Comparison of ENCODE assay signal across 23 mouse cellular contexts in the genomic region with DNA sequence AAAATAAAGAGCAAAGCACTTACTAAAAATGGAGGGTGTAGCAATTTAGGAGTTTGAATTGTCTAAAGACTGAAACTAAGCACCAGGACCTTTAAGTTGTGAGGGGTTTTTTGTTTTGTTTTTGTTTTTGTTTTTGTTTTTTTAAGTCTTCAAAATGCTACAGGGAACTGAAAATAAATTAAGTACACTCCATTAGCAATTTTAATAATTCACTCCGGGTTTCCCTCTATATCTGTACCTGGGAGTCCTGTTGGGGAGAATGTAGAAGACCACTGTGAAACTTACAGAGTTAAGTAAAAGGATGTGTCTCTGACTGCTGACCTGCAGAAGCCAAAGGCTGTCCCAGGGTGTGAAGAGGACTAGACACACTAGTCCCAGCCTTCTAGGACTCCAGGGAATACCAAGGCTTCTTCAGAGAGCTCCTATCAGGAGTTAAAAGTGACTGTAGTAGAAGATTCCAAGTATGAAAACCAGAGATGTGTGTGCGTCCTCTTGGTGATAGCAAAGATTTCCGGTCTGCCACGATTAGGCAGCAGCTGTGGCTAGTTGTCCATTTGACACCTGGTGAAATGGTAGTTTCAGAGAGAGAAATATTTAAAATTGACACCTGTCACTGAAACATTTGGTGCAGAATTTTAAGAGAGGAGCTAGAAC. TPM values are rescaled to one million over a fixed set of nuclear protein-coding genes. Genes with fewer than 3 reads are reported as not detected.
A peak's percentile ranks its signal among the peaks of the same experiment; 100 is the strongest.
DNase-seq lines count a peak whose midpoint lies in the region; ATAC-seq and TF ChIP-seq lines count a peak whose summit lies in the region.
"Had no signal": no experiment of that assay in that cellular context is flagged by ENCODE, and none has a peak within 500 bp of the region (broad histone marks: within the 10 kb centered on the region; RNA-seq: fewer than 3 reads in every experiment).

No protein-coding gene starts in this region.

- peak; percentile 45 for DNase-seq in forebrain, postnatal 0 days
- peak; percentile 17 for DNase-seq in lung, embryonic 14.5 days
- no peak for DNase-seq in lung, adult 2 months
- DNase-seq in B cell, adult 2 months: peak; percentile 27 to 42
- peak; percentile 39 for DNase-seq in embryonic facial prominence, embryonic 10.5 days (ENCODE audit: low spot score)
- DNase-seq in thymus, postnatal 14 days: no peak
- DNase-seq in urinary bladder, adult 18-20 months (ENCODE audit: low spot score in 2 of 2): no peak
- DNase-seq: cerebellum, adult 9-11 months; gastrocnemius, postnatal 14 days; kidney, adult 11 months; right cerebral cortex, postnatal 14 days had no signal

- H3K4me2 ChIP-seq in forebrain, postnatal 0 days (ENCODE audit: low read depth): no peak overlapping the region
- H3K4me2 ChIP-seq in forebrain, embryonic 13.5 days: no peak overlapping the region
- H3K4me2 ChIP-seq in lung, embryonic 14.5 days: no peak overlapping the region
- H3K4me2 ChIP-seq: neural tube, embryonic 13.5 days had no signal

- H3K36me3 ChIP-seq in forebrain, postnatal 0 days (ENCODE audit: insufficient read depth): no peaks in the 10 kb centered on the region
- no peaks in the 10 kb centered on the region for H3K36me3 ChIP-seq in forebrain, embryonic 13.5 days (ENCODE audit: poor library complexity, severe bottlenecking)
- H3K36me3 ChIP-seq in lung, embryonic 14.5 days (ENCODE audit: insufficient read depth): no peaks in the 10 kb centered on the region
- H3K36me3 ChIP-seq in embryonic facial prominence, embryonic 10.5 days (replicated peaks): no peaks in the 10 kb centered on the region
- H3K36me3 ChIP-seq: forebrain, embryonic 12.5 days; heart, embryonic 15.5 days; limb, embryonic 13.5 days; liver, embryonic 15.5 days; neural tube, embryonic 13.5 days; stomach, embryonic 15.5 days had no signal

- no peak overlapping the region for H3K4me3 ChIP-seq in forebrain, postnatal 0 days (ENCODE audit: low read depth, low read length)
- no peak overlapping the region for H3K4me3 ChIP-seq in forebrain, embryonic 13.5 days
- no peak overlapping the region for H3K4me3 ChIP-seq in lung, embryonic 14.5 days (ENCODE audit: low read depth, low read length)
- no peak overlapping the region for H3K4me3 ChIP-seq in lung, adult 2 months (replicated peaks; ENCODE audit: extremely low read depth, low read depth, low read length)
- H3K4me3 ChIP-seq in embryonic facial prominence, embryonic 10.5 days: no peak overlapping the region

- H3K4me1 ChIP-seq in forebrain, postnatal 0 days (ENCODE audit: insufficient read depth): no peaks in the 10 kb centered on the region
- H3K4me1 ChIP-seq in forebrain, embryonic 13.5 days: peaks cover 21% of the 10 kb centered on the region
- no peaks in the 10 kb centered on the region for H3K4me1 ChIP-seq in lung, embryonic 14.5 days (ENCODE audit: insufficient read depth)
- peaks cover 5% of the 10 kb centered on the region; the same call in 1 of the 2 replicates for H3K4me1 ChIP-seq in lung, adult 2 months (ENCODE audit: control insufficient read depth, insufficient read depth, low read length)
- peaks cover 17% of the 10 kb centered on the region for H3K4me1 ChIP-seq in embryonic facial prominence, embryonic 10.5 days

- TF ChIP-seq CTCF in forebrain, postnatal 0 days (IDR thresholded peaks at IDR 0.05; ENCODE audit: low read depth): no peak
- TF ChIP-seq CTCF in lung, embryonic 14.5 days (IDR thresholded peaks at IDR 0.05; ENCODE audit: low read depth): no peak
- TF ChIP-seq CTCF in lung, adult 2 months (IDR thresholded peaks at IDR 0.05; ENCODE audit: insufficient read depth, low read length): no peak

- ATAC-seq in forebrain, postnatal 0 days: no peak
- ATAC-seq in forebrain, embryonic 13.5 days: no peak
- ATAC-seq in lung, embryonic 14.5 days (ENCODE audit: insufficient read depth): no peak

- TF ChIP-seq POLR2A in lung, adult 2 months (IDR thresholded peaks at IDR 0.05; ENCODE audit: borderline replicate concordance, extremely low read depth, low read depth, low read length): no peak

- 4% methylated on average over 4 of the region's 4 CpGs for WGBS in forebrain, postnatal 0 days
- 1% methylated on average over 4 of the region's 4 CpGs for WGBS in forebrain, embryonic 13.5 days
- WGBS in lung, embryonic 14.5 days: 3% methylated on average over 4 of the region's 4 CpGs
- 8% methylated on average over 4 of the region's 4 CpGs for WGBS in lung, adult 2 months
- WGBS in embryonic facial prominence, embryonic 10.5 days: under 1% methylated on average over 4 of the region's 4 CpGs

- H3K27ac ChIP-seq in forebrain, postnatal 0 days (ENCODE audit: low read depth, low read length): no peak overlapping the region
- no peak overlapping the region for H3K27ac ChIP-seq in forebrain, embryonic 13.5 days
- no peak overlapping the region for H3K27ac ChIP-seq in lung, embryonic 14.5 days (ENCODE audit: low read depth)
- H3K27ac ChIP-seq in embryonic facial prominence, embryonic 10.5 days (replicated peaks): no peak overlapping the region
- H3K27ac ChIP-seq: forebrain, embryonic 12.5 days; heart, adult 2 months; heart, embryonic 15.5 days; limb, embryonic 13.5 days; liver, embryonic 15.5 days; neural tube, embryonic 13.5 days; stomach, embryonic 15.5 days had no signal

- H3K9ac ChIP-seq in forebrain, postnatal 0 days: no peak overlapping the region
- no peak overlapping the region for H3K9ac ChIP-seq in forebrain, embryonic 13.5 days
- H3K9ac ChIP-seq in lung, embryonic 14.5 days: no peak overlapping the region
- H3K9ac ChIP-seq: forebrain, embryonic 12.5 days; heart, embryonic 15.5 days; limb, embryonic 13.5 days; liver, embryonic 15.5 days; neural tube, embryonic 13.5 days; stomach, embryonic 15.5 days had no signal

- H3K9me3 ChIP-seq in forebrain, postnatal 0 days (ENCODE audit: low read length): no peaks in the 10 kb centered on the region
- no peaks in the 10 kb centered on the region for H3K9me3 ChIP-seq in forebrain, embryonic 13.5 days (replicated peaks)
- H3K9me3 ChIP-seq in lung, embryonic 14.5 days (ENCODE audit: low read depth, low read length): no peaks in the 10 kb centered on the region
- H3K9me3 ChIP-seq in embryonic facial prominence, embryonic 10.5 days: no peaks in the 10 kb centered on the region
- H3K9me3 ChIP-seq: forebrain, embryonic 12.5 days; heart, embryonic 15.5 days; limb, embryonic 13.5 days; liver, embryonic 15.5 days; neural tube, embryonic 13.5 days; stomach, embryonic 15.5 days had no signal

- peaks cover 75% of the 10 kb centered on the region for H3K27me3 ChIP-seq in forebrain, postnatal 0 days (ENCODE audit: insufficient read depth, low read length)
- peaks cover 78% of the 10 kb centered on the region for H3K27me3 ChIP-seq in forebrain, embryonic 13.5 days
- peaks cover 76% of the 10 kb centered on the region for H3K27me3 ChIP-seq in lung, embryonic 14.5 days (ENCODE audit: insufficient read depth, low read length)
- H3K27me3 ChIP-seq in embryonic facial prominence, embryonic 10.5 days (replicated peaks; ENCODE audit: low read depth, poor library complexity, severe bottlenecking): peaks cover 92% of the 10 kb centered on the region

RNA-seq across cellular contexts. Expression of a gene that starts 3.9 kb away (rescaled TPM):
- total RNA-seq in forebrain, postnatal 0 days (2014; rRNA removed): not detected in 2 replicates
- polyA plus RNA-seq in forebrain, postnatal 0 days (2015; fragmentation: Nextera tagmentation; extraction: Ambion mirVana): 0.06 and 0.21 TPM in 2 replicates
- polyA plus RNA-seq in forebrain, embryonic 13.5 days (2015; fragmentation: Nextera tagmentation; extraction: Ambion mirVana): 0.20 and 0.32 TPM in 2 replicates
- 0.14 and 0.22 TPM in 2 replicates for polyA plus RNA-seq in lung, embryonic 14.5 days (2014; fragmentation: Nextera tagmentation; extraction: Ambion mirVana)
- polyA plus RNA-seq in lung, adult 2 months (2012; rRNA removed): 0.46 and 0.79 TPM in 2 replicates
- polyA plus RNA-seq in embryonic facial prominence, embryonic 10.5 days (2016; fragmentation: Nextera tagmentation; extraction: Ambion mirVana): 0.25 and 0.31 TPM in 2 replicates
- total RNA-seq: hematopoietic stem cell, adult 5-6 weeks; megakaryocyte progenitor cell, adult 5-6 weeks; monocyte, adult 5-6 weeks had no signal
- polyA plus RNA-seq: kidney, embryonic 16.5 days; limb, embryonic 13.5 days; liver, embryonic 15.5 days; neural tube, embryonic 13.5 days had no signal

RNA-seq across cellular contexts. Expression of a gene that starts 20.9 kb away (rescaled TPM):
- total RNA-seq in forebrain, postnatal 0 days (2014; rRNA removed): 92.2 and 94.7 TPM in 2 replicates
- polyA plus RNA-seq in forebrain, postnatal 0 days (2015; fragmentation: Nextera tagmentation; extraction: Ambion mirVana): 17.4 and 21.4 TPM in 2 replicates
- 34.4 and 35.5 TPM in 2 replicates for polyA plus RNA-seq in forebrain, embryonic 13.5 days (2015; fragmentation: Nextera tagmentation; extraction: Ambion mirVana)
- 33.4 and 33.8 TPM in 2 replicates for polyA plus RNA-seq in lung, embryonic 14.5 days (2014; fragmentation: Nextera tagmentation; extraction: Ambion mirVana)
- polyA plus RNA-seq in lung, adult 2 months (2012; rRNA removed): 16.2 and 19.0 TPM in 2 replicates
- polyA plus RNA-seq in embryonic facial prominence, embryonic 10.5 days (2016; fragmentation: Nextera tagmentation; extraction: Ambion mirVana): 26.3 and 26.6 TPM in 2 replicates

RNA-seq across cellular contexts. Expression of a gene that starts 25.5 kb away (rescaled TPM):
- total RNA-seq in forebrain, postnatal 0 days (2014; rRNA removed): 164 and 184 TPM in 2 replicates
- 256 and 334 TPM in 2 replicates for polyA plus RNA-seq in forebrain, postnatal 0 days (2015; fragmentation: Nextera tagmentation; extraction: Ambion mirVana)
- polyA plus RNA-seq in forebrain, embryonic 13.5 days (2015; fragmentation: Nextera tagmentation; extraction: Ambion mirVana): 211 and 226 TPM in 2 replicates
- polyA plus RNA-seq in lung, embryonic 14.5 days (2014; fragmentation: Nextera tagmentation; extraction: Ambion mirVana): 194 and 200 TPM in 2 replicates
- 36.6 and 38.0 TPM in 2 replicates for polyA plus RNA-seq in lung, adult 2 months (2012; rRNA removed)
- polyA plus RNA-seq in embryonic facial prominence, embryonic 10.5 days (2016; fragmentation: Nextera tagmentation; extraction: Ambion mirVana): 99.3 and 116 TPM in 2 replicates

Comparison
In these comparisons a context has a peak if more than half of its experiments do, and no peak if none do; other contexts are left out.
1. DNase-seq: peak in forebrain, postnatal 0 days (single experiment), lung, embryonic 14.5 days (single experiment), B cell, adult 2 months (2 of 2) and embryonic facial prominence, embryonic 10.5 days (single experiment); none in lung, adult 2 months (single experiment), thymus, postnatal 14 days (single experiment) and urinary bladder, adult 18-20 months (0 of 2).